Mouse (Mus musculus) embryonic facial prominence, embryonic 10.5 days (tissue): ENCODE results near the gene Fscn1. TPM values are rescaled to one million over a fixed set of nuclear protein-coding genes. Genes with fewer than 3 reads are reported as not detected.

Experiments used
- DNase-seq: peaks from one replicate; pipeline ENCODE4 v3.0.0-alpha.2; 2017; ENCODE audit warnings: low spot score
- H3K27ac ChIP-seq: fragments of 300-500 bp; sonication (generic); replicated peaks from 2 replicates; pipeline ENCODE4 v1.5.1; 2016; ENCODE audit warnings: mild to moderate bottlenecking
- H3K27me3 ChIP-seq: fragments of 300-500 bp; sonication (generic); replicated peaks from 2 replicates; pipeline ENCODE4 v1.6.1; 2016; ENCODE audit warnings: low read depth, mild to moderate bottlenecking; ENCODE audit not compliant: poor library complexity, severe bottlenecking
- H3K36me3 ChIP-seq: fragments of 300-500 bp; sonication (generic); replicated peaks from 2 replicates; pipeline ENCODE4 v1.6.1; 2016; ENCODE audit warnings: mild to moderate bottlenecking, moderate library complexity
- H3K4me1 ChIP-seq: fragments of 300-500 bp; sonication (generic); 2 replicates; pipeline ENCODE4 v1.6.1; 2016
- H3K4me3 ChIP-seq: fragments of 300-500 bp; sonication (generic); 2 replicates; pipeline ENCODE4 v1.5.1; 2016; ENCODE audit warnings: mild to moderate bottlenecking, moderate library complexity
- H3K9me3 ChIP-seq: fragments of 300-500 bp; sonication (generic); 2 replicates; pipeline ENCODE4 v1.6.1; 2016; ENCODE audit warnings: mild to moderate bottlenecking
- WGBS: fragments of 180-500 bp; shearing (Covaris S2); methylation state at CpG from one replicate; pipeline ENCODE4 v1.1.7; 2016; 5-methylcytosine and 5-hydroxymethylcytosine counted together
- polyA plus RNA-seq: library from polyadenylated mRNA; unstranded; fragments of >200 nt; fragmentation: Nextera tagmentation; extraction: Ambion mirVana; gene quantifications from 2 replicates; pipeline ENCODE4 v1.2.1, GENCODE M21; 2016

Gene Fscn1
- polyA plus RNA-seq, 1 experiment from 2014 or later: 759 TPM

GRCm38 (mm10) chr5:142926204-142926939 is 33.8 kb upstream of the Fscn1 start:
- 8% methylated on average over 13 of the region's 13 CpGs for WGBS
- H3K27me3 ChIP-seq: no peaks in the 10 kb centered on the region; the same call in 1 of the 2 replicates
- H3K4me1 ChIP-seq: peaks cover 39% of the 10 kb centered on the region
- H3K9me3 ChIP-seq: no peaks in the 10 kb centered on the region
- peak overlapping the region; percentile 83 for H3K27ac ChIP-seq
- H3K36me3 ChIP-seq: no peaks in the 10 kb centered on the region
- H3K4me3 ChIP-seq: peak overlapping the region; percentile 28; the same call in 1 of the 2 replicates
- DNase-seq: peak; percentile 77

- H3K9me3 ChIP-seq: no peaks in the 10 kb centered on the region
- H3K27me3 ChIP-seq: no peaks in the 10 kb centered on the region; the same call in 1 of the 2 replicates
- 49% methylated on average over 3 of the region's 3 CpGs for WGBS
- DNase-seq: no peak
- H3K4me1 ChIP-seq: peaks cover 40% of the 10 kb centered on the region
- peak overlapping the region; percentile 83 for H3K27ac ChIP-seq
- no peak overlapping the region for H3K4me3 ChIP-seq
- H3K36me3 ChIP-seq: no peaks in the 10 kb centered on the region
These were observed 33.3 kb upstream of the Fscn1 start for GRCm38 (mm10) chr5:142926940-142927228.

GRCm38 (mm10) chr5:142927341-142927930 is 32.7 kb upstream of the Fscn1 start:
- no peak for DNase-seq
- no peaks in the 10 kb centered on the region for H3K9me3 ChIP-seq
- H3K4me3 ChIP-seq: no peak overlapping the region
- H3K27me3 ChIP-seq: no peaks in the 10 kb centered on the region; the same call in 1 of the 2 replicates
- H3K27ac ChIP-seq: peak overlapping the region; percentile 83
- H3K4me1 ChIP-seq: peaks cover 45% of the 10 kb centered on the region
- WGBS: 92% methylated on average over 12 of the region's 12 CpGs
- no peaks in the 10 kb centered on the region for H3K36me3 ChIP-seq

- peaks cover 45% of the 10 kb centered on the region for H3K4me1 ChIP-seq
- peak overlapping the region; percentile 90 for H3K27ac ChIP-seq
- peak overlapping the region; percentile 58 for H3K4me3 ChIP-seq
- 4% methylated on average over 35 of the region's 35 CpGs for WGBS
- H3K27me3 ChIP-seq: no peaks in the 10 kb centered on the region; the same call in 1 of the 2 replicates
- no peaks in the 10 kb centered on the region for H3K9me3 ChIP-seq
- peak; percentile 80 for DNase-seq
- no peaks in the 10 kb centered on the region for H3K36me3 ChIP-seq
These were observed 31.3 kb upstream of the Fscn1 start for GRCm38 (mm10) chr5:142928749-142929399.

- no peaks in the 10 kb centered on the region; the same call in 1 of the 2 replicates for H3K27me3 ChIP-seq
- no peak for DNase-seq
- 13% methylated on average over 4 of the region's 4 CpGs for whole genome bisulfite sequencing
- peak overlapping the region; percentile 58 for H3K4me3 ChIP-seq
- peaks cover 44% of the 10 kb centered on the region for H3K4me1 ChIP-seq
- H3K27ac ChIP-seq: peak overlapping the region; percentile 90
- no peaks in the 10 kb centered on the region for H3K36me3 ChIP-seq
- H3K9me3 ChIP-seq: no peaks in the 10 kb centered on the region
These were observed 30.8 kb upstream of the Fscn1 start for GRCm38 (mm10) chr5:142929400-142929752.

GRCm38 (mm10) chr5:142931241-142931745 is 28.9 kb upstream of the Fscn1 start:
- Histone ChIP-seq H3K9me3 (no peaks in the 10 kb centered on the region), H3K4me1 (peaks cover 43% of the 10 kb centered on the region), H3K4me3 (no peak overlapping the region), H3K27ac (no peak overlapping the region), H3K27me3 (no peaks in the 10 kb centered on the region; the same call in 1 of the 2 replicates), H3K36me3 (no peaks in the 10 kb centered on the region)
- 82% methylated on average over 9 of the region's 9 CpGs for WGBS
- DNase-seq: no peak

GRCm38 (mm10) chr5:142932084-142932685 is 28.0 kb upstream of the Fscn1 start:
- 32% methylated on average over 9 of the region's 9 CpGs for WGBS
- H3K4me3 ChIP-seq: 0 out of 2 replicates have a peak overlapping the region, but pooled peaks have one; percentile 11
- no peaks in the 10 kb centered on the region; the same call in 1 of the 2 replicates for H3K27me3 ChIP-seq
- no peaks in the 10 kb centered on the region for H3K36me3 ChIP-seq
- no peaks in the 10 kb centered on the region for H3K9me3 ChIP-seq
- H3K4me1 ChIP-seq: peaks cover 36% of the 10 kb centered on the region
- H3K27ac ChIP-seq: 0 out of 2 replicates have a peak overlapping the region, but pooled peaks have one; percentile 55
- peak; percentile 70 for DNase-seq

GRCm38 (mm10) chr5:142932731-142933130 is 27.4 kb upstream of the Fscn1 start:
- no peak for DNase-seq
- H3K4me3 ChIP-seq: 0 out of 2 replicates have a peak overlapping the region, but pooled peaks have one; percentile 11

GRCm38 (mm10) chr5:142935642-142936335 is 24.4 kb upstream of the Fscn1 start:
- WGBS: 18% methylated on average over 13 of the region's 13 CpGs
- Histone ChIP-seq H3K9me3 (peaks cover 2% of the 10 kb centered on the region; the same call in 1 of the 2 replicates), H3K4me1 (peaks cover 29% of the 10 kb centered on the region), H3K4me3 (peak overlapping the region; percentile 43), H3K36me3 (no peaks in the 10 kb centered on the region), H3K27me3 (no peaks in the 10 kb centered on the region), H3K27ac (peak overlapping the region; percentile 58)
- DNase-seq: peak; percentile 85

More at GRCm38 (mm10) chr5:142932731-142933130, 27.4 kb upstream of the Fscn1 start:
- Histone ChIP-seq H3K36me3 (no peaks in the 10 kb centered on the region), H3K27ac (no peak overlapping the region), H3K9me3 (no peaks in the 10 kb centered on the region), H3K27me3 (no peaks in the 10 kb centered on the region; the same call in 1 of the 2 replicates), H3K4me1 (peaks cover 31% of the 10 kb centered on the region)
- 77% methylated on average over 8 of the region's 8 CpGs for WGBS

- H3K9me3 ChIP-seq: peaks cover 2% of the 10 kb centered on the region; the same call in 1 of the 2 replicates
- H3K4me1 ChIP-seq: peaks cover 25% of the 10 kb centered on the region
- peak overlapping the region; percentile 58 for H3K27ac ChIP-seq
- peak overlapping the region; percentile 43 for H3K4me3 ChIP-seq
- H3K27me3 ChIP-seq: no peaks in the 10 kb centered on the region
- no peaks in the 10 kb centered on the region for H3K36me3 ChIP-seq
- 4% methylated on average over 17 of the region's 17 CpGs for WGBS
- peak; percentile 92 for DNase-seq
These were observed 23.8 kb upstream of the Fscn1 start for GRCm38 (mm10) chr5:142936336-142936719.

GRCm38 (mm10) chr5:142937956-142938727 is 22.0 kb upstream of the Fscn1 start:
- H3K36me3 ChIP-seq: no peaks in the 10 kb centered on the region
- no peaks in the 10 kb centered on the region for H3K27me3 ChIP-seq
- peaks cover 17% of the 10 kb centered on the region for H3K4me1 ChIP-seq
- peaks cover 2% of the 10 kb centered on the region; the same call in 1 of the 2 replicates for H3K9me3 ChIP-seq
- WGBS: 33% methylated on average over 19 of the region's 19 CpGs
- peak; percentile 70 for DNase-seq
- H3K27ac ChIP-seq: peak overlapping the region; percentile 71; the same call in 1 of the 2 replicates
- peak overlapping the region; percentile 28; the same call in 1 of the 2 replicates for H3K4me3 ChIP-seq
